Mouse (Mus musculus): Measurements from ENCODE around the gene Gm20532.

DNA sequence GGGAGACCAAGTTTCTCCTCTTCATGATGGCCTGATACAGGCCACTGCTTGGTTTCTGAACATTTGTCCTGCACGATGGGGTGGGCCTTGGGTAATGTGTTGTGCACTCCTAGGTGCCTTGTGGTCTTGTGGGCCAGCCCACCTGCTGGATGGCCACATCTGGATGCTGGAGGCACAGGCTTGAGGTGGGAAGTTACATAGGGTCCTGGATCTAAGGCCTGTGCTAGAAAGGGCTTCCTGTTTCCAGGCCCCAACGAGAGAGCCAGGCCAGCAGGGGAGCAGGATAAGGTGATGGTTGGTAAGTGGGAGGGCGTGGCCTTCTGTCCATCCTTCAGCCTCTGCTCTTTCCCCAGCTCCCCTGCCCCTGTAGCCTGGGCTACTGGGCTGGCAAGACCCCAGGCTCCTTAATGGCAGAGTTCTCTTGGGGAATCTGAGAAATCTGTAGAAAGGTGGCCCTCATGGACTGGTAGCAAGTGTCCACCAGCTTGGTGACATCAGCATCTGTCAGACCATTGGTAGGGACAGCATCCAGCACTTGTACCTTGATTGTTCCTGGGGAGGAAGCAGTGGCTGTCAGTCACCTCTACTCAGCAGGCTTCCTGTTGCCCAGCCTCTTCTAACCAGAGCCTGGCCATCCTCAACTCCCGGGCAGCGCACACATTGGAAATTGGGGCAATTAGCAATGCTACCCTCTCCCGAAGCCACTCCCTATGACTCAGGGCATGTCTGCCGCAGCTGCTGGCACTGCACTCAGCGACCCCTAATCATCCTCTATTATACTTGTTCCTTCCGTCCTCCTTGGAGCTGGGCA lies 7.0 kb downstream of the Gm20532 start:
- TF ChIP-seq JUND (IDR thresholded peaks at IDR 0.05; ENCODE audit: low read depth, low read length) (no peak), UBTF (IDR thresholded peaks at IDR 0.05; ENCODE audit: borderline replicate concordance, insufficient read depth, low read depth, low read length) (no peak)
